Mouse (Mus musculus): ENCODE results near the gene Garnl3.

- TF ChIP-seq CTCF (IDR thresholded peaks at IDR 0.05; ENCODE audit: control insufficient read depth, insufficient read depth, low read length) (no peak), POLR2A (IDR thresholded peaks at IDR 0.05; ENCODE audit: borderline replicate concordance, control insufficient read depth, low read depth, low read length) (no peak)
These were observed 65.8 kb downstream of the Garnl3 start for GRCm38 (mm10) chr2:33065610-33066009.
